Mouse (Mus musculus) heart, embryonic 15.5 days (tissue): ENCODE measurements at regions not wholly inside any gene's neighbourhood (a gene's known extent, or its start where the extent isn't known, plus 50 kb on each side); places are given as distances from the start of the nearest gene placed in this dataset.

Experiments used
- ATAC-seq: fragments of 200-750 bp; cut with Nextera tagmentation; replicated peaks from 2 replicates; pipeline ENCODE4 v1.8.0; 2017; ENCODE audit warnings: low read depth, moderate TSS enrichment; ENCODE audit not compliant: insufficient number of reproducible peaks, insufficient read depth, low FRiP score
- H3K27ac ChIP-seq: fragments of 300-500 bp; sonication (generic); 2 replicates; pipeline ENCODE4 v1.5.1; 2015; ENCODE audit warnings: mild to moderate bottlenecking, inconsistent platforms
- H3K27me3 ChIP-seq: fragments of 300-500 bp; sonication (generic); 2 replicates; pipeline ENCODE4 v1.6.1; 2015; ENCODE audit warnings: inconsistent platforms
- H3K36me3 ChIP-seq: fragments of 300-500 bp; sonication (generic); 2 replicates; pipeline ENCODE4 v1.6.1; 2015; ENCODE audit warnings: mild to moderate bottlenecking, inconsistent platforms
- H3K4me1 ChIP-seq: fragments of 300-500 bp; sonication (generic); replicated peaks from 2 replicates; pipeline ENCODE4 v1.6.1; 2015; ENCODE audit warnings: inconsistent platforms
- H3K4me2 ChIP-seq: fragments of 300-500 bp; sonication (generic); 2 replicates; pipeline ENCODE4 v1.6.1; 2015; ENCODE audit warnings: inconsistent platforms, mild to moderate bottlenecking, moderate library complexity
- H3K4me3 ChIP-seq: fragments of 300-500 bp; sonication (generic); 2 replicates; pipeline ENCODE4 v1.5.1; 2015; ENCODE audit warnings: mild to moderate bottlenecking, inconsistent platforms
- H3K9ac ChIP-seq: fragments of 300-500 bp; sonication (generic); 2 replicates; pipeline ENCODE4 v1.6.1; 2015; ENCODE audit warnings: mild to moderate bottlenecking, inconsistent platforms
- H3K9me3 ChIP-seq: fragments of 300-500 bp; sonication (generic); replicated peaks from 2 replicates; pipeline ENCODE4 v1.6.1; 2016; ENCODE audit warnings: inconsistent platforms
- WGBS: fragments of 180-500 bp; shearing (Covaris S2); methylation state at CpG from one replicate; pipeline ENCODE4 v1.1.7; 2015; ENCODE audit warnings: mixed read lengths; 5-methylcytosine and 5-hydroxymethylcytosine counted together

- no peak for ATAC-seq
- H3K27me3 ChIP-seq: no peaks in the 10 kb centered on the region
- H3K27ac ChIP-seq: no peak overlapping the region
- no peaks in the 10 kb centered on the region for H3K36me3 ChIP-seq
- no peak overlapping the region for H3K9ac ChIP-seq
- H3K4me1 ChIP-seq: no peaks in the 10 kb centered on the region
- no peak overlapping the region for H3K4me2 ChIP-seq
- no peaks in the 10 kb centered on the region for H3K9me3 ChIP-seq
- WGBS: 76% methylated on average over 2 of the region's 2 CpGs
- no peak overlapping the region for H3K4me3 ChIP-seq
Measured at GRCm38 (mm10) chr10:109300199-109300598, 289.4 kb upstream of the Syt1 start.

GRCm38 (mm10) chr10:109299785-109300184, 289.0 kb upstream of the Syt1 start:
- Histone ChIP-seq H3K9ac (no peak overlapping the region), H3K27me3 (no peaks in the 10 kb centered on the region), H3K4me1 (no peaks in the 10 kb centered on the region), H3K36me3 (no peaks in the 10 kb centered on the region), H3K4me2 (no peak overlapping the region), H3K4me3 (no peak overlapping the region), H3K9me3 (no peaks in the 10 kb centered on the region), H3K27ac (no peak overlapping the region)
- ATAC-seq: no peak
- 58% methylated on average over 11 of the region's 11 CpGs for WGBS

GRCm38 (mm10) chr10:109283348-109283747, 272.6 kb upstream of the Syt1 start:
- no peak for ATAC-seq
- no peak overlapping the region for H3K27ac ChIP-seq
- H3K4me2 ChIP-seq: no peak overlapping the region
- H3K27me3 ChIP-seq: no peaks in the 10 kb centered on the region
- no peaks in the 10 kb centered on the region for H3K9me3 ChIP-seq
- H3K36me3 ChIP-seq: no peaks in the 10 kb centered on the region
- 76% methylated on average over 10 of the region's 10 CpGs for WGBS
- no peak overlapping the region for H3K9ac ChIP-seq
- H3K4me1 ChIP-seq: no peaks in the 10 kb centered on the region
- H3K4me3 ChIP-seq: no peak overlapping the region

GRCm38 (mm10) chr10:109249781-109250180, 239.0 kb upstream of the Syt1 start:
- no peaks in the 10 kb centered on the region for H3K4me1 ChIP-seq
- no peaks in the 10 kb centered on the region for H3K27me3 ChIP-seq
- no peak overlapping the region for H3K9ac ChIP-seq
- ATAC-seq: no peak
- no peak overlapping the region for H3K4me2 ChIP-seq
- no peak overlapping the region for H3K4me3 ChIP-seq
- no peak overlapping the region for H3K27ac ChIP-seq
- H3K36me3 ChIP-seq: no peaks in the 10 kb centered on the region
- no peaks in the 10 kb centered on the region for H3K9me3 ChIP-seq
- 84% methylated on average over 3 of the region's 3 CpGs for WGBS

GRCm38 (mm10) chr10:109246328-109246727, 235.5 kb upstream of the Syt1 start:
- Histone ChIP-seq H3K4me2 (no peak overlapping the region), H3K4me3 (no peak overlapping the region), H3K9ac (no peak overlapping the region), H3K27me3 (no peaks in the 10 kb centered on the region), H3K27ac (no peak overlapping the region), H3K36me3 (no peaks in the 10 kb centered on the region), H3K4me1 (no peaks in the 10 kb centered on the region), H3K9me3 (no peaks in the 10 kb centered on the region)
- no peak for ATAC-seq
- WGBS: 54% methylated on average over 4 of the region's 4 CpGs

- WGBS: 73% methylated on average over 7 of the region's 7 CpGs
- Histone ChIP-seq H3K4me2 (no peak overlapping the region), H3K9me3 (no peaks in the 10 kb centered on the region), H3K27ac (no peak overlapping the region), H3K4me3 (no peak overlapping the region), H3K9ac (no peak overlapping the region), H3K27me3 (no peaks in the 10 kb centered on the region), H3K36me3 (no peaks in the 10 kb centered on the region), H3K4me1 (no peaks in the 10 kb centered on the region)
- ATAC-seq: no peak
Measured at GRCm38 (mm10) chr10:109237026-109237425, 226.2 kb upstream of the Syt1 start.

GRCm38 (mm10) chr10:109226989-109227388, 216.2 kb upstream of the Syt1 start:
- no peak for ATAC-seq

GRCm38 (mm10) chr10:109188761-109189503, 178.2 kb upstream of the Syt1 start:
- Histone ChIP-seq H3K9me3 (no peaks in the 10 kb centered on the region), H3K27ac (no peak overlapping the region), H3K4me1 (no peaks in the 10 kb centered on the region), H3K4me3 (no peak overlapping the region), H3K4me2 (no peak overlapping the region), H3K36me3 (no peaks in the 10 kb centered on the region), H3K9ac (no peak overlapping the region), H3K27me3 (no peaks in the 10 kb centered on the region)
- 67% methylated on average over 8 of the region's 8 CpGs for WGBS
- no peak for ATAC-seq

More at GRCm38 (mm10) chr10:109226989-109227388, 216.2 kb upstream of the Syt1 start:
- Histone ChIP-seq H3K4me1 (no peaks in the 10 kb centered on the region), H3K36me3 (no peaks in the 10 kb centered on the region), H3K4me3 (no peak overlapping the region), H3K4me2 (no peak overlapping the region), H3K9me3 (no peaks in the 10 kb centered on the region), H3K27me3 (no peaks in the 10 kb centered on the region), H3K9ac (no peak overlapping the region), H3K27ac (no peak overlapping the region)
- 69% methylated on average over 3 of the region's 3 CpGs for WGBS

GRCm38 (mm10) chr10:109188252-109188651, 177.5 kb upstream of the Syt1 start:
- Histone ChIP-seq H3K4me3 (no peak overlapping the region), H3K36me3 (no peaks in the 10 kb centered on the region), H3K4me1 (no peaks in the 10 kb centered on the region), H3K27me3 (no peaks in the 10 kb centered on the region), H3K4me2 (no peak overlapping the region), H3K9ac (no peak overlapping the region), H3K9me3 (no peaks in the 10 kb centered on the region), H3K27ac (no peak overlapping the region)
- ATAC-seq: no peak
- WGBS: 73% methylated on average over 4 of the region's 4 CpGs

GRCm38 (mm10) chr10:109185243-109185642, 174.5 kb upstream of the Syt1 start:
- H3K36me3 ChIP-seq: no peaks in the 10 kb centered on the region
- no peaks in the 10 kb centered on the region for H3K27me3 ChIP-seq
- no peaks in the 10 kb centered on the region for H3K4me1 ChIP-seq
- no peak overlapping the region for H3K9ac ChIP-seq
- H3K9me3 ChIP-seq: no peaks in the 10 kb centered on the region
- no peak overlapping the region for H3K27ac ChIP-seq
- 33% methylated on average over 2 of the region's 2 CpGs for WGBS
- H3K4me2 ChIP-seq: no peak overlapping the region
- no peak overlapping the region for H3K4me3 ChIP-seq
- ATAC-seq: no peak

- H3K9ac ChIP-seq: no peak overlapping the region
- H3K9me3 ChIP-seq: no peaks in the 10 kb centered on the region
- ATAC-seq: no peak
- H3K27me3 ChIP-seq: no peaks in the 10 kb centered on the region
- H3K27ac ChIP-seq: no peak overlapping the region
- no peak overlapping the region for H3K4me2 ChIP-seq
- no peaks in the 10 kb centered on the region for H3K36me3 ChIP-seq
- WGBS: 71% methylated on average over 4 of the region's 4 CpGs
- H3K4me3 ChIP-seq: no peak overlapping the region
- H3K4me1 ChIP-seq: no peaks in the 10 kb centered on the region
Measured at GRCm38 (mm10) chr10:109180527-109180926, 169.7 kb upstream of the Syt1 start.

GRCm38 (mm10) chr10:109160730-109161129, 149.9 kb upstream of the Syt1 start:
- ATAC-seq: no peak
- H3K9ac ChIP-seq: no peak overlapping the region
- H3K9me3 ChIP-seq: no peaks in the 10 kb centered on the region
- 86% methylated on average over 1 of the region's 1 CpGs for WGBS
- no peak overlapping the region for H3K4me2 ChIP-seq
- no peaks in the 10 kb centered on the region for H3K27me3 ChIP-seq
- H3K4me1 ChIP-seq: no peaks in the 10 kb centered on the region
- no peaks in the 10 kb centered on the region for H3K36me3 ChIP-seq
- no peak overlapping the region for H3K27ac ChIP-seq
- H3K4me3 ChIP-seq: no peak overlapping the region
